Mouse (Mus musculus) stomach, postnatal 0 days (tissue): Measurements from ENCODE around the gene Zmiz1. TPM values are rescaled to one million over a fixed set of nuclear protein-coding genes. Genes with fewer than 3 reads are reported as not detected.
A peak's percentile ranks its signal among the peaks of the same experiment; 100 is the strongest.

Experiments
- ATAC-seq: fragments of 200-750 bp; cut with Nextera tagmentation; 2 replicates; pipeline ENCODE4 v1.8.0; 2017; ENCODE audit not compliant: low FRiP score, low TSS enrichment
- DNase-seq: peaks from one replicate; pipeline ENCODE4 v3.0.0-alpha.2; 2016; ENCODE audit warnings: low spot score
- H3K27ac ChIP-seq: fragments of 300-500 bp; sonication (generic); replicated peaks from 2 replicates; pipeline ENCODE4 v1.5.1; 2014; ENCODE audit warnings: mild to moderate bottlenecking, control low read depth
- H3K27me3 ChIP-seq: fragments of 300-500 bp; sonication (generic); 2 replicates; pipeline ENCODE4 v1.6.1; 2014; ENCODE audit warnings: low read length; ENCODE audit not compliant: control insufficient read depth, insufficient read depth
- H3K36me3 ChIP-seq: fragments of 300-500 bp; sonication (generic); 2 replicates; pipeline ENCODE4 v1.6.1; 2014; ENCODE audit warnings: low read length, mixed read lengths; ENCODE audit not compliant: control insufficient read depth, insufficient read depth
- H3K4me1 ChIP-seq: fragments of 300-500 bp; sonication (generic); replicated peaks from 2 replicates; pipeline ENCODE4 v1.6.1; 2014; ENCODE audit warnings: antibody characterized with exemption; ENCODE audit not compliant: control insufficient read depth, insufficient read depth
- H3K4me2 ChIP-seq: fragments of 300-500 bp; sonication (generic); replicated peaks from 2 replicates; pipeline ENCODE4 v1.6.1; 2014; ENCODE audit warnings: low read depth, mild to moderate bottlenecking, control low read depth, moderate library complexity
- H3K4me3 ChIP-seq: fragments of 300-500 bp; sonication (generic); 2 replicates; pipeline ENCODE4 v1.5.1; 2014; ENCODE audit warnings: low read depth, low read length, control low read depth
- H3K9ac ChIP-seq: fragments of 300-500 bp; sonication (generic); 2 replicates; pipeline ENCODE4 v1.6.1; 2014; ENCODE audit warnings: mild to moderate bottlenecking, low read length, control low read depth, mixed read lengths
- H3K9me3 ChIP-seq: fragments of 300-500 bp; sonication (generic); 2 replicates; pipeline ENCODE4 v1.6.1; 2016; ENCODE audit warnings: low read length; ENCODE audit not compliant: control insufficient read depth
- CTCF ChIP-seq: IDR thresholded peaks from 2 replicates; pipeline ENCODE4 v1.5.1; 2016; ENCODE audit warnings: antibody characterized with exemption, low read depth, mild to moderate bottlenecking, moderate library complexity
- EP300 ChIP-seq: optimal IDR thresholded peaks from 2 replicates; pipeline ENCODE3; 2016; ENCODE audit warnings: antibody characterized with exemption
- WGBS: fragments of 180-500 bp; shearing (Covaris S2); extraction: QIAGEN DNeasy Blood & Tissue Kit; methylation state at CpG from one replicate; pipeline ENCODE4 v1.1.7; 2014; 5-methylcytosine and 5-hydroxymethylcytosine counted together
- polyA plus RNA-seq: library from polyadenylated mRNA; unstranded; fragments of >200 nt; fragmentation: Nextera tagmentation; extraction: Ambion mirVana; gene quantifications from 2 replicates; pipeline ENCODE4 v1.2.1, GENCODE M21; 2015

Gene Zmiz1
- polyA plus RNA-seq, 1 experiment from 2014 or later, result 13.0 TPM

GRCm38 (mm10) chr14:25472981-25473649 is 14.1 kb downstream of the Zmiz1 start:
- no peaks in the 10 kb centered on the region for H3K27me3 ChIP-seq
- no peaks in the 10 kb centered on the region for H3K9me3 ChIP-seq
- peaks cover 25% of the 10 kb centered on the region for H3K4me1 ChIP-seq
- TF ChIP-seq CTCF (no peak), EP300 (no peak)
- H3K36me3 ChIP-seq, result peaks cover 2% of the 10 kb centered on the region; the same call in 1 of the 2 replicates
- no peak overlapping the region for H3K9ac ChIP-seq
- H3K4me3 ChIP-seq, result no peak overlapping the region
- ATAC-seq, result no peak
- no peak for DNase-seq
- no peak overlapping the region for H3K4me2 ChIP-seq
- WGBS, result 45% methylated on average over 6 of the region's 6 CpGs
- H3K27ac ChIP-seq, result peak overlapping the region; percentile 71

GRCm38 (mm10) chr14:25474017-25474416 is 15.0 kb downstream of the Zmiz1 start:
- no peak for ATAC-seq

GRCm38 (mm10) chr14:25474732-25475131 is 15.7 kb downstream of the Zmiz1 start:
- Histone ChIP-seq H3K9ac (no peak overlapping the region), H3K36me3 (peaks cover 2% of the 10 kb centered on the region; the same call in 1 of the 2 replicates), H3K4me2 (no peak overlapping the region), H3K27ac (peak overlapping the region; percentile 70), H3K9me3 (no peaks in the 10 kb centered on the region), H3K4me3 (no peak overlapping the region), H3K4me1 (peaks cover 26% of the 10 kb centered on the region), H3K27me3 (no peaks in the 10 kb centered on the region)
- no peak for ATAC-seq
- no peak for TF ChIP-seq CTCF
- no peak for TF ChIP-seq EP300
- 35% methylated on average over 6 of the region's 6 CpGs for WGBS
- DNase-seq, result no peak

More at GRCm38 (mm10) chr14:25474017-25474416, 15.0 kb downstream of the Zmiz1 start:
- peaks cover 2% of the 10 kb centered on the region; the same call in 1 of the 2 replicates for H3K36me3 ChIP-seq
- 48% methylated on average over 5 of the region's 5 CpGs for WGBS
- H3K27me3 ChIP-seq, result no peaks in the 10 kb centered on the region
- peaks cover 23% of the 10 kb centered on the region for H3K4me1 ChIP-seq
- TF ChIP-seq CTCF (no peak), EP300 (no peak)
- no peak overlapping the region for H3K9ac ChIP-seq
- H3K27ac ChIP-seq, result peak overlapping the region; percentile 70
- H3K4me3 ChIP-seq, result no peak overlapping the region
- DNase-seq, result no peak
- H3K9me3 ChIP-seq, result no peaks in the 10 kb centered on the region
- no peak overlapping the region for H3K4me2 ChIP-seq

- peak overlapping the region; percentile 38; the same call in 1 of the 2 replicates for H3K9ac ChIP-seq
- TF ChIP-seq EP300 (no peak), CTCF (no peak)
- WGBS, result 42% methylated on average over 9 of the region's 9 CpGs
- H3K9me3 ChIP-seq, result no peaks in the 10 kb centered on the region
- H3K36me3 ChIP-seq, result peaks cover 2% of the 10 kb centered on the region; the same call in 1 of the 2 replicates
- H3K4me2 ChIP-seq, result no peak overlapping the region
- H3K4me3 ChIP-seq, result no peak overlapping the region
- H3K27me3 ChIP-seq, result no peaks in the 10 kb centered on the region
- ATAC-seq, result peak; percentile 14; the same call in 1 of the 2 replicates
- peak overlapping the region; percentile 81 for H3K27ac ChIP-seq
- peaks cover 33% of the 10 kb centered on the region for H3K4me1 ChIP-seq
- no peak for DNase-seq
Measured at GRCm38 (mm10) chr14:25476048-25476447, 17.1 kb downstream of the Zmiz1 start.

- no peak for TF ChIP-seq CTCF
- no peak for TF ChIP-seq EP300
- H3K4me2 ChIP-seq, result no peak overlapping the region
- H3K4me1 ChIP-seq, result peaks cover 35% of the 10 kb centered on the region
- no peaks in the 10 kb centered on the region for H3K27me3 ChIP-seq
- no peaks in the 10 kb centered on the region for H3K9me3 ChIP-seq
- H3K27ac ChIP-seq, result peak overlapping the region; percentile 81
- ATAC-seq, result no peak
- H3K9ac ChIP-seq, result 0 out of 2 replicates have a peak overlapping the region, but pooled peaks have one; percentile 8
- peak; percentile 61 for DNase-seq
- no peak overlapping the region for H3K4me3 ChIP-seq
- peaks cover 2% of the 10 kb centered on the region; the same call in 1 of the 2 replicates for H3K36me3 ChIP-seq
- WGBS, result 61% methylated on average over 3 of the region's 3 CpGs
Measured at GRCm38 (mm10) chr14:25476453-25476852, 17.5 kb downstream of the Zmiz1 start.

- no peak overlapping the region for H3K4me3 ChIP-seq
- no peak for DNase-seq
- TF ChIP-seq EP300 (no peak), CTCF (no peak)
- H3K9ac ChIP-seq, result peak overlapping the region; percentile 27; the same call in 1 of the 2 replicates
- WGBS, result 51% methylated on average over 7 of the region's 7 CpGs
- peak overlapping the region; percentile 67 for H3K27ac ChIP-seq
- peaks cover 35% of the 10 kb centered on the region for H3K4me1 ChIP-seq
- ATAC-seq, result no peak
- H3K9me3 ChIP-seq, result no peaks in the 10 kb centered on the region
- no peak overlapping the region for H3K4me2 ChIP-seq
- peaks cover 2% of the 10 kb centered on the region; the same call in 1 of the 2 replicates for H3K36me3 ChIP-seq
- no peaks in the 10 kb centered on the region for H3K27me3 ChIP-seq
Measured at GRCm38 (mm10) chr14:25477268-25477667, 18.3 kb downstream of the Zmiz1 start.
